Mouse (Mus musculus): ENCODE measurements around the gene Magi1.

GRCm38 (mm10) chr6:94186628-94187319 lies 96.9 kb downstream of the Magi1 start:
- TF ChIP-seq CTCF (IDR thresholded peaks at IDR 0.05; ENCODE audit: borderline replicate concordance, control insufficient read depth, extremely low read depth, insufficient read depth, low read length, poor library complexity): no peak
- no peak for TF ChIP-seq POLR2A (IDR thresholded peaks at IDR 0.05; ENCODE audit: control insufficient read depth, extremely low read depth, insufficient read depth, low read length, poor library complexity)

All from thymus, adult 2 months (tissue).